Mouse (Mus musculus): ENCODE data around the gene Supt20.

Supt20 gene

DNA sequence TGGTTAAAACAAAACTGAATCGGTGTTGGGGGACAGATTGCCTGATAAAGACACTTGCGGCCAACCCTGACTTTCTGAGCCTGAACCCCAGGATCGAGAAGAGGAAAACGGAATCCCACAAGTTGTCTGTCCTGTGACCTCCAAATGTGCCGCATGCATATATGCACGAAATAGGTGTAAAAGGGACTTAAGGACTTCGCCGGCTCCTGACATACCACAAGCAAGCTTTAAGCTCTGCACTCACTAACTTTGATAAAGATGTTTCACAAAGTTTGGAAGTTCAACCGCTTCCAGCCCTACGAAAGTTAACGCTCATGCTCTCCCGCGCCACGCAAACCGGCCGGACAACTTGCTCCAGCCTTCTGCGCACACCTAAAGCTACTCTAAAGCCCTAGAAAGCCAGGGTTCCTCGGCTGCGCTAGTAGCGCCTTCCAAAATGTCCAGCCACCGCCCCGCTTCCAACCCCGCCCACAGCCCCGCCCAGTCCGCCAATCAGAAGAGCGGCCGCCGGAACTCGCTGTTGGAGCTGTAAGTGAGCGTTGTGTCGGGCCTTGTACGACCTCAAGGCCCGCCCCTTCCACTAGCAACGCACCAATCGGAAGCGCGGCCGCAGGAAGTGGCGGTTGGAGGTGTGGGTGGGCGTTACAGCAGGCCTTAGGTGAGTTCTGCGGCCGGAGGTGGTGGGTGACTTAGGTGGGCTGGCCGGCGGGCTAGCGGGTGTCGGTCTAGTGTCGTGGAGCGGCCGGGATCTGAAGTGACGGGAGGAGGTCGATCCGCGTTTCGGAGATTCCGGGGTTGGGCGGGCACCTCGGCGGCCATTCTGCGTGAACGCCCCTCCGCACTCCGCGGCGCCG, at the start of gene Supt20:
Gene Supt20, plus strand, starts transcription at position 606 of the 854 bp plus-strand sequence.
- peak; percentile 89 to 93 for DNase-seq (ENCODE audit: low spot score in 2 of 2)

DNA sequence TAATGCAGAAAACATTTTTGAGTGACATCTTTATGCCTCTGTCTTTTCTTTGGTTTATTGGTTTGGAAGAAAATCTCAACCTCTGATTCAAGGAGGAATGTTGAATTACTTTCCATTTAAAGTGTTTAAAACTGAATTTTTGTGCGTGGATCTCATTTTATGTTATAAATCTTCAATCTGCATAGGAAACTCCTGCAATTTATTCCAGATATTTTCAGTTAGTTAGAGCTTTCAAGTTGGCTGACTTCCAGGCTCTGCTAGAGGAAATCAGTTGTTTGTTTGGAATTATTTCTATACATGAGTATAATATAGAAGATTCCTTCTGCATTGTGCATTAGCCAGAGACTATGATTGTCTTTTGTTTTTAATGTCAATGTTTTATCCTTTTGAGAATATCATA, 49.8 kb upstream of the Supt20 start:
- no peak for DNase-seq (ENCODE audit: low spot score in 2 of 2)

GRCm38 (mm10) chr3:54647583-54647982, 45.0 kb upstream of the Supt20 start:
- DNase-seq (ENCODE audit: low spot score in 2 of 2): no peak

DNA sequence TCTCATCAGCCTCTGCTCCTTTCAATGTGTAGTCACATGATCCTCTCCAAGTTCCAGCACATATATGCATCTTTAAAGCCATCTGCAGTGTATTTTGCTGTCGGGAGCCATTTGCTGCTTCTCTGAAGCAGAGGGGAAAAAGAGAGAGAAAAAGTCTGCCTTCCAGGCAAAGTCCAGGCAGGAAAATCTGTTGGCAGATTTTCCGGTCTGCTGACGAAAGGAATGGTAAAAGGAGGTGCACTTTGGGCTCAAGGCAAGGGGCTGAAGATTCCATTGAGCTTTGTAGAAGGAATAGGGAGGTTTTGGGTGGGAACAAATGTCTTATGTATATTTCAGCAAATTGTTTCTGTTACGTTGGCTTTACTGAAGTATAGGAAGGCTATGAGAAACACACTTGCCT, 41.0 kb upstream of the Supt20 start:
- no peak for DNase-seq (ENCODE audit: low spot score in 2 of 2)

- no peak for DNase-seq (ENCODE audit: low spot score in 2 of 2)
Measured at GRCm38 (mm10) chr3:54654169-54654568, 38.4 kb upstream of the Supt20 start.

DNA sequence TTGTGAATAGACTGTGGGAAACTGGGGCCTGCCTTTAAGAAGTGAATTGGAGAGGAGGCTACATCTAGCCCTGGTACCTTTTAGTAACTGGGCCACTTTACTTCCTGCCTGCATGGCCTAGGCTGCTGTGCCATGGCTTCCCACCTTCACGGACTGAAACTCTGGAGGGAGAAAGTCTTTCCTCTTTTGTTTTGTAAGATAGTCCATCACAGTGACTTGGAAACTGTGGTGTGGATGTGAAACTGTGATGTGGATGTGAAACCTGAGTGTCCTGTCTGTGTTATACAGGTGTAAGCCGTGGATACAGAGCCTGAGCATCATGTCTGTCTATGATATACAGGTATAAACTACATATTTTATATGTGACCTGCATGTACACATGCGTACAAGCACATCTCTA, 35.5 kb upstream of the Supt20 start:
- no peak for DNase-seq (ENCODE audit: low spot score in 2 of 2)

- DNase-seq (ENCODE audit: low spot score in 2 of 2): no peak
Measured at GRCm38 (mm10) chr3:54657888-54658626, 34.5 kb upstream of the Supt20 start.

DNA sequence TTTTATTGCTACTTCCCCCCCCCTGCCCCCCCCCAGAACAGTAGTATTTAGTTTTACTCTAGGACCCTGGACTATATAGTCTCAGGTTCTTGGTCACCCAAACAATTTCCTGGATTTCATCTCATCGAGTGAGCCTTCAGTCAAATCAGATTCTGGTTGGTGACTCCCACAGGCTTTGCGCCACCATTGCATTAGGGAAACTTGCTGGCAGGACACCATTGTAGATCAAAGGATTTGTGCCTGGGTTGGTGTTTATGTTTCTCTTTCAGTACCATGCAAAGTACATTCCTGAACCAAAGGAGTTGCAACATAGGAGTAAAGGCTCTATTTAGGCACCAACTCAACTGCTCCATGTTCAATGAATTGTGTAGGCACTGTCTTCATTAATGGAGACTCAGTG, 32.9 kb upstream of the Supt20 start:
- no peak for DNase-seq (ENCODE audit: low spot score in 2 of 2)

GRCm38 (mm10) chr3:54662411-54662810, 30.2 kb upstream of the Supt20 start:
- DNase-seq (ENCODE audit: low spot score in 2 of 2): no peak

GRCm38 (mm10) chr3:54668141-54668540, 24.5 kb upstream of the Supt20 start:
- no peak for DNase-seq (ENCODE audit: low spot score in 2 of 2)

DNA sequence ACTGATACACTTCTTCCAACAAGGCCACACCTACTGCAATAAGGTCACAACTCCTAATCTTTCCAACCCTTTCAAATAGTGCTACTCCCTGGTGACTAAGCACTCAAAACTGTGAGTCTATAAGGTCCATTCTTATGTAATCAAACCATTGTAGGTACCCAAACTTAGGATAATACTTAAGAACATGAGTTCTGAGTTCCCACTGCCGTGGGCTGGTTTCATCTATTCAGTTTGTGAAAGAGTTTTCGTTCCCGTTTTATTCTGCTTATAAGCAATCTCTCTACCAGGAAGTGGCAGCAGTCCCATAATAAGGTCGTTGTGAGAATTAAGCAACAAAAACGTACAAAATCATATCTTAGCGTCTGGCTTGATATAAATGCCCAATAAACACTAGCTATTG, 23.9 kb upstream of the Supt20 start:
- DNase-seq (ENCODE audit: low spot score in 2 of 2): no peak

- no peak for DNase-seq (ENCODE audit: low spot score in 2 of 2)
Measured at GRCm38 (mm10) chr3:54669559-54669958, 23.0 kb upstream of the Supt20 start.

DNA sequence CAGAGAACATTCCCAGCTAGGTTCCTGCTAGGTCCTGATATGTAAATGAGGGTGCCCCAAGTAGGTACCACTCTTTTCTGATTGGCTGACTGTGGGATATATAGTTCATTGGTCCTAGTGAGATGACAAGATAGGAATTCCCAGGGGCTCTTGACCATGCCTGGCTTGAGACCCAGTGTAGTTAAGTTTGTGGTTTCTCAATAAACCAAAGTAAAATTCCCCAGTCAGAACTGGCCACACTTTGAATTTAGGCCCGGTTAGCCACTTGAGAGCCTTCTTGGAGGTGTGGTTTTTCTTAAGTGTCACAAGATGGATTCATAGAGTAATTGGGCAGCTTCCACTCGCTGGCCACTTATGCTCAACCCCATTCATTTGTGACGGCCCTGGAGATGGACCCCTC, 20.5 kb upstream of the Supt20 start:
- no peak for DNase-seq (ENCODE audit: low spot score in 2 of 2)

DNA sequence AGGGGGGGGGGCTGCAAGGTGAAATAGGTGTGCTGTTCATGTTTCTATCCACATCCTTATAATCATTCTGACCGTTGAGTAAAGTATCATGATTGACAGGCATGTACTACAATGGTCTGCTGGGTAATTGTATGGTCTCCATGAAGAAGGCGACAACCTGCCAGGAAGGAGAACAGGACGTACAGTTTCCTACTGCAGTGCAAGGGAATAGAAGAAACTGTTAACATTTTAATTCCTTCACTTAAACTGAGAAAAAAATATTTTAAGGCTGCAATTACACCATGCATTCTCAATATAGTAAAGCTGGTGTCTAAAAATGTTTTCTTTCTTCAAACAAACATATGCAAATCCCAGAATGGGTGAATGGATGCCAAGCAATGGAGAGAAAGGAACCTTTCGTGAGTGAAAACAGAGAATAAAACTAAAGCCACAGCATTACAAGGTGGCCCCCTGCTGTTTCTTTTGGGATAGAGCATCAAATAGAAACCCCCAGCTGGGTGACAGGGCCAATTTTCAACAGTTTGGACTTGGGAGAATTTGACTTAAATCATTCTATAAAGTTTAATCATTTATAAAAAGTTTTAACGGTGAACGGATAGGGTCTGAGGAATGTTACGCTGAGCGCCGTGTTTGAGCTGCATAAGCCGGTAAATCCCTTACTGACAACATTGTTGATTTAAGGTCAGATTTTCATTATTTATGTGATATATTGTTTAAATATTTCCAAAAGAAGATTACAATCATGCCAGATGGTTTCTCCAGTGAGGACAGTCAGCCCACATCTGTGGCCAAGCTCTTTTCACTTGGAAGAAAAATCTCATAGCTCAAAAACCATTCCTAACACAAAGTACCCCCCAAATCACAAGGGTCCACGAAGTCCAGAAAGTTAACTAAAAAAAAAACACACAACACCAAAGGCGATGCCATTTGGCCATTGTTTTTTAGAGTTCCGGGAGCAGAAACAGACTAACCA, 19.8 kb upstream of the Supt20 start:
- DNase-seq (ENCODE audit: low spot score in 2 of 2): no peak

DNA sequence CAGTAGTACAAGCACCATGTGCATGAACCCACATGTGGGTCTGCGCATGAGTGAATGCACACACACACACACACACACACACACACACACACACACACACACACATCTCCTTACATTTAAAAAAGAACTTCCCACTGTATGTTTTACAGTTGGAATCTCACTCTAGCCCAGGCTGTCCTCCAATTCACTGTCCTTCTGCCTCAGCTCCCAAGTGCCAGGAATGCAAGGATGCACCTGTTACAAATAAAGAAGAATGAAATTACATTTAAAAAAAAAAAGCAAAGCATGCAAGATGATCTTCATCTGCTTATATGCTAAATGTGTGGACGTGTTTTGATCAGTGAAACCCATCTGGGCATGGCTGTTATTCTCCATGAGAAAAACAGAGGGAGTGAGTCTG, 15.8 kb upstream of the Supt20 start:
- DNase-seq (ENCODE audit: low spot score in 2 of 2): no peak

DNA sequence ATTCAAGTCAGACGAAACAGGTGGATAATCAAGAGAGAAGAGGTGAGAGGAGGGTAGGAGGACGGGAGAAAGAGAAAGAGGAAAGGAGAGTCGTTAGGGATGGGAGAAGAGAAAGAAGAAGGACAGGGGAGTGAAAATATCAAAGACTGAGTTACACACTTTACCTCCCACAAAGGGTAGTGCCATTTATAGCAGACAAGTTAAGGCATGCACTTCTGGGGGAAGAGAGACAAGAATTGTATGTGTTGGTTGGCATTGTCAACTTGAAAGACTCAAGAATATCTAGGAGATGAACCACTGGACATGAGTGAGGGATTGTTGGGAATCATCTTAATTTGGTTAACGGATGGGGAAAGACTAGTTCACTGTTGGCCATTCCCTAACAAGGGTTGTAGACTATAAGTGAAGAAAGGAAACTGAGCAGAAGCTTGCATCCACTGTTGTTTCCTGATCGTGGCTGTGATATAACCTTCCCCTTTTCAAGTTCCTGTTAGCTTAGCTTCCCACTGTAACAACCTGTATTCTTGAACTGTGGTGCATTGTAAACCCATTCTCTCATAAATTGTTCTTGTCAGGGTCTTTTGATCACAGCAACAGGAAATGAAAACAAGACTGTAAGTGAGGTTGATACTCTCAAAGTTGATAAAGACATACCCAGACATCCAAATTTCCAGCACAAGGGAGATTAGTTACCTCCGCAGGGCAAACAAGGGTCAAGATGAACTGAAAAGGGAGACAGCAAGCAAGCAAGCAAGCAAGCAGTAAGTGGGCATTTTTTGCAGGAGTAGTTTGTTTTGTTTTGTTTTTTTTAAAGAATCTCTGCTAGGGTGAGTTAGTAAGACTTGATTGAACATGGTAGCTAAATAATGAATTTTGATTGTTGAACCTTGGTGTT, 11.1 kb upstream of the Supt20 start:
- DNase-seq (ENCODE audit: low spot score in 2 of 2): no peak

DNA sequence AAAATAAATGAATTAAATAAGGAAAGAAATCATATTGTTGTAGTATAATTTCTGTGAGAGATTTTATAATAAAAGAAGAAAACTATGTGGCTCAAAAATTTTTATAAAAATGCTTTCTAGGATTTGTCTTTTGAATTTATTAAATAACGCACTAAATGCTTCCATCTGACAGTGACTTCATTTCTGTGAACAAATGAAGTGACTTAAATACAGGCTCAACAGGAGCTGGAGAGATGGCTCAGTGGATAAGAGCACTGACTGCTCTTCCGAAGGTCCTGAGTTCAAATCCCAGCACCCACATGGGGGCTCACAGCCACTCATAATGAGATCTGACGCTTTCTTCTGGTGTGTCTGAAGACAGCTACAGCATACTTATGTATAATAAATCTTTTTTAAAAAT, 7.4 kb upstream of the Supt20 start:
- no peak for DNase-seq (ENCODE audit: low spot score in 2 of 2)

GRCm38 (mm10) chr3:54687245-54687644, 5.4 kb upstream of the Supt20 start:
- DNase-seq (ENCODE audit: low spot score in 2 of 2): no peak

GRCm38 (mm10) chr3:54689091-54689490, 3.5 kb upstream of the Supt20 start:
- no peak for DNase-seq (ENCODE audit: low spot score in 2 of 2)

DNA sequence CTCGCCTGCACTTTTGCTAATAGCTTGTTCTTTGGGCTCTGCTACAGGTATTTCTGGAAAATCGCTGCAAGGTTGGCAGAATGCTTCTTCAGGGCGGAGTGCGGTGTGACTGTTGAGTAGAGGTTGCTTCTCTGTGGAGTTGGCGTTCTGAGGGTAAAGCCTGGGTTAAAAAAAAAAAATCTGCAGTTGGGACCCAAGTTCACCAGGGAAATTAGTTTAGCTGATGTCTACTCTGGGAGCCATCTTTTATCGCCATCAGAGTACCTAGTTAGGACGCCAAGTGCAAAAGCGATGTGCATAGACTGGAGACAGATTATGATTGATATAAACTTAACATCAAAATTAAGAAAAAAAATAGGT, 429 bp downstream of the Supt20 start:
- DNase-seq (ENCODE audit: low spot score in 2 of 2): no peak

DNA sequence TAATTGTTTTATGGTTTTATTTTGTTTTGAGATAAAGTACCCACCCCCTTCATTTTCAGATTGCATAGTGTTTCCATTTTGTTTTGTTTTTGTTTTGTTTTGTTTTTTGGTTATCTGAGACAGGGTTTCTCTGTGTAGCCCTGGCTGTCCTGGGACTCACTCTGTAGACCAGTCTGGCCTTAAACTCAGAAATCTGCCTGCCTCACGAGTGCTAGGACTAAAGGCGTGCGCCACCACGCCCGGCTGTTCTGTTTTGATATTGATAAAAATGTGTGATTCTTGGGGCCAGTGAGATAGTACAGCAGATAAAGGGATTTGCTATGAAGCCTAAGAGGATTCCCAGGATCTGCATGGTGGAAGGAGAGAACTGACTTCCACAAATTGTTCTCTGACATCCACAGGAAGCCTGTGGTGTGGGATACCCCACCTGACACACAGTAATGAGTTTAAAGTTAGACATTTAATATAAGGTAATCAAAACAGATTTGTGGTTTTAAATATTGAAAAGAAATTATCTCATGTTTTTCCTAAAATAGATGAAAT, 7.2 kb downstream of the Supt20 start:
- no peak for DNase-seq (ENCODE audit: low spot score in 2 of 2)

Measured in urinary bladder, postnatal 4 days (tissue).